Mouse (Mus musculus) urinary bladder, postnatal 0 days (tissue): ENCODE results near the gene Foxk2. TPM values are rescaled to one million over a fixed set of nuclear protein-coding genes. Genes with fewer than 3 reads are reported as not detected.

Source experiments
- polyA plus RNA-seq: library from polyadenylated mRNA; unstranded; fragments of >200 nt; fragmentation: Nextera tagmentation; extraction: Ambion mirVana; gene quantifications from 2 replicates; pipeline ENCODE4 v1.2.1, GENCODE M21; 2015

Gene Foxk2
- 3.7 and 4.3 TPM in 2 replicates for polyA plus RNA-seq

GRCm38 (mm10) chr11:121259160-121260100, at the start of gene Foxk2:
Gene Foxk2 (plus strand): TSS chr11:121259990.

GRCm38 (mm10) chr11:121229018-121229439, 30.8 kb upstream of the Foxk2 start, which contains the start of gene Cybc1:
Gene Cybc1 (minus strand): TSS chr11:121229322.

GRCm38 (mm10) chr11:121236564-121237344, 23.0 kb upstream of the Foxk2 start, which contains the start of gene Narf:
Gene Narf (plus strand): TSS chr11:121237253.

GRCm38 (mm10) chr11:121354091-121354707, 94.4 kb downstream of the Foxk2 start, which contains the start of gene Wdr45b:
Gene Wdr45b (minus strand): TSS chr11:121354445.

Other genes with a start within 250 kb of the Foxk2 start
- gene Cd7, start 220.6 kb upstream of the Foxk2 start, polyA plus RNA-seq: not detected in 2 replicates
- 0.11 TPM in 2 replicates for gene Sectm1b, start 196.4 kb upstream of the Foxk2 start, polyA plus RNA-seq
- gene Sectm1a, start 178.8 kb upstream of the Foxk2 start, polyA plus RNA-seq: 0.10 TPM in 1 of 2 replicates, not detected in the other
- gene Tex19.2, start 141.3 kb upstream of the Foxk2 start, polyA plus RNA-seq: not detected in 2 replicates
- gene Tex19.1, start 113.8 kb upstream of the Foxk2 start, polyA plus RNA-seq: 0.15 TPM in 1 of 2 replicates, not detected in the other
- gene Uts2r, start 99.7 kb upstream of the Foxk2 start, polyA plus RNA-seq: not detected in 2 replicates
- gene Hexdc, start 55.6 kb upstream of the Foxk2 start, polyA plus RNA-seq: 5.7 and 5.8 TPM in 2 replicates
- gene Ogfod3, start 55.3 kb upstream of the Foxk2 start, polyA plus RNA-seq: 15.5 and 16.6 TPM in 2 replicates
- gene Cybc1, start 30.7 kb upstream of the Foxk2 start, polyA plus RNA-seq: 32.2 and 34.3 TPM in 2 replicates
- gene Narf, start 22.7 kb upstream of the Foxk2 start, polyA plus RNA-seq: 19.2 and 20.9 TPM in 2 replicates
- 53.4 and 56.5 TPM in 2 replicates for gene Wdr45b, start 94.5 kb downstream of the Foxk2 start, polyA plus RNA-seq
- gene Rab40b, start 128.3 kb downstream of the Foxk2 start, polyA plus RNA-seq: 5.2 and 5.8 TPM in 2 replicates
- 3.4 TPM in 2 replicates for gene Fn3krp, start 161.4 kb downstream of the Foxk2 start, polyA plus RNA-seq
- gene Fn3k, start 174.9 kb downstream of the Foxk2 start, polyA plus RNA-seq: 0.11 TPM in 1 of 2 replicates, not detected in the other
- 31.2 and 32.0 TPM in 2 replicates for gene Tbcd, start 192.0 kb downstream of the Foxk2 start, polyA plus RNA-seq